Mouse (Mus musculus) CH12.LX (cell line): ENCODE measurements at regions not wholly inside any gene's neighbourhood (a gene's known extent, or its start where the extent isn't known, plus 50 kb on each side); places are given as distances from the start of the nearest gene placed in this dataset.

Source experiments
- DNase-seq: peaks from one replicate; pipeline ENCODE4 v3.0.0-alpha.2; 2013; ENCODE audit errors: extremely low read depth
- H3K27ac ChIP-seq: 2 replicates; pipeline ENCODE4 v1.5.1; 2012; ENCODE audit warnings: low read depth, mild to moderate bottlenecking, control low read depth, moderate library complexity; ENCODE audit not compliant: insufficient read depth
- H3K27me3 ChIP-seq: replicated peaks from 2 replicates; pipeline ENCODE3; 2012; ENCODE audit warnings: inconsistent platforms
- H3K36me3 ChIP-seq, 2 experiments: replicated peaks in 1 of 2; 2 replicates each; pipeline versions ENCODE3 to v1.6.1; 2012; ENCODE audit warnings: inconsistent platforms in 1 of 2, low read length in 1 of 2, mild to moderate bottlenecking in 1 of 2, mixed read lengths in 1 of 2, moderate library complexity in 1 of 2; ENCODE audit not compliant: control insufficient read depth in 1 of 2, insufficient read depth in 1 of 2
- H3K4me1 ChIP-seq, 2 experiments: 2 replicates each; pipeline ENCODE4 v1.6.1; 2012; ENCODE audit warnings: inconsistent platforms in 1 of 2, moderate library complexity in 1 of 2; ENCODE audit not compliant: insufficient read depth in 2 of 2, control insufficient read depth in 1 of 2
- H3K4me2 ChIP-seq: 2 replicates; pipeline ENCODE4 v1.6.1; 2012; ENCODE audit warnings: low read depth, mild to moderate bottlenecking, control low read depth; ENCODE audit not compliant: poor library complexity, insufficient read depth, severe bottlenecking
- H3K4me3 ChIP-seq, 3 experiments: fragments of 150-350 bp in 1 of 3; sonication (generic) in 1 of 3; replicated peaks in 1 of 3; 2 replicates each; pipeline versions ENCODE3 to v1.5.1; 2011 to 2012; ENCODE audit warnings: low read depth in 2 of 3, low read length in 2 of 3, mild to moderate bottlenecking in 2 of 3, moderate library complexity in 2 of 3, control low read depth in 1 of 3, improper control_type of control experiment in 1 of 3, inconsistent platforms in 1 of 3, mixed read lengths in 1 of 3; ENCODE audit not compliant: poor library complexity in 1 of 3
- H3K79me2 ChIP-seq: replicated peaks from 2 replicates; pipeline ENCODE4 v1.6.1; 2012; ENCODE audit warnings: mild to moderate bottlenecking, moderate library complexity; ENCODE audit not compliant: control insufficient read depth, poor library complexity, insufficient read depth, severe bottlenecking; ENCODE audit errors: extremely low read depth
- H3K9ac ChIP-seq: 2 replicates; pipeline ENCODE4 v1.6.1; 2012; ENCODE audit warnings: low read depth, mild to moderate bottlenecking, control low read depth, moderate library complexity; ENCODE audit not compliant: insufficient read depth
- H3K9me3 ChIP-seq: replicated peaks from 2 replicates; pipeline ENCODE3; 2012; ENCODE audit warnings: low read length, inconsistent platforms, mixed read lengths
- BHLHE40 ChIP-seq: IDR thresholded peaks from 2 replicates; pipeline ENCODE4 v1.6.1; 2011; ENCODE audit warnings: mild to moderate bottlenecking, low read depth, low read length, improper control_type of control experiment
- E2F4 ChIP-seq: IDR thresholded peaks from 2 replicates; pipeline ENCODE4 v1.6.1; 2011; ENCODE audit warnings: low read depth, low read length, improper control_type of control experiment; ENCODE audit not compliant: insufficient replicate concordance
- EP300 ChIP-seq: IDR thresholded peaks from 2 replicates; pipeline ENCODE4 v1.6.1; 2011; ENCODE audit warnings: low read length, improper control_type of control experiment
- GABPA ChIP-seq: IDR thresholded peaks from 2 replicates; pipeline ENCODE4 v1.6.1; 2012; ENCODE audit warnings: low read depth, low read length, improper control_type of control experiment, inconsistent platforms; ENCODE audit not compliant: insufficient replicate concordance
- IRF4 ChIP-seq: IDR thresholded peaks from 2 replicates; pipeline ENCODE4 v1.6.1; 2014; ENCODE audit warnings: low read depth, mild to moderate bottlenecking, inconsistent platforms, low read length, improper control_type of control experiment
- JUN ChIP-seq: IDR thresholded peaks from 2 replicates; pipeline ENCODE4 v1.6.1; 2011; ENCODE audit warnings: low read depth, mild to moderate bottlenecking, low read length, improper control_type of control experiment, moderate library complexity; ENCODE audit not compliant: insufficient read depth
- JUND ChIP-seq: conservative IDR thresholded peaks from 2 replicates; pipeline ENCODE4 v1.6.1; 2011; ENCODE audit warnings: low read depth, low read length, improper control_type of control experiment
- KAT2A ChIP-seq: IDR thresholded peaks from 2 replicates; pipeline ENCODE4 v1.6.1; 2012; ENCODE audit warnings: low read length, improper control_type of control experiment, inconsistent platforms; ENCODE audit not compliant: insufficient replicate concordance
- MAX ChIP-seq: IDR thresholded peaks from 2 replicates; pipeline ENCODE4 v1.6.1; 2011; ENCODE audit warnings: low read length, improper control_type of control experiment
- MEF2A ChIP-seq: IDR thresholded peaks from 2 replicates; pipeline ENCODE4 v1.6.1; 2014; ENCODE audit warnings: low read depth, mild to moderate bottlenecking, inconsistent platforms, low read length, improper control_type of control experiment, borderline replicate concordance
- MXI1 ChIP-seq: IDR thresholded peaks from 2 replicates; pipeline ENCODE4 v1.6.1; 2011; ENCODE audit warnings: mild to moderate bottlenecking, low read depth, low read length, improper control_type of control experiment
- PAX5 ChIP-seq: IDR thresholded peaks from 2 replicates; pipeline ENCODE4 v1.6.1; 2012; ENCODE audit warnings: low read length, inconsistent platforms, mixed read lengths
- POLR2A ChIP-seq: IDR thresholded peaks from 2 replicates; pipeline ENCODE4 v1.6.1; 2011; ENCODE audit warnings: low read depth, mild to moderate bottlenecking, improper control_type of control experiment, low read length
- RCOR1 ChIP-seq: conservative IDR thresholded peaks from 2 replicates; pipeline ENCODE4 v1.6.1; 2012; ENCODE audit warnings: low read depth, mild to moderate bottlenecking, inconsistent platforms, low read length, improper control_type of control experiment
- SIN3A ChIP-seq: IDR thresholded peaks from 2 replicates; pipeline ENCODE4 v1.6.1; 2012; ENCODE audit warnings: low read length, improper control_type of control experiment, inconsistent platforms
- UBTF ChIP-seq: IDR thresholded peaks from 2 replicates; pipeline ENCODE4 v1.6.1; 2012; ENCODE audit warnings: low read depth, mild to moderate bottlenecking, inconsistent platforms, low read length, improper control_type of control experiment, moderate library complexity
- ZMIZ1 ChIP-seq: IDR thresholded peaks from 2 replicates; pipeline ENCODE4 v1.6.1; 2012; ENCODE audit warnings: low read depth, mild to moderate bottlenecking, inconsistent platforms, low read length, improper control_type of control experiment
- ZNF384 ChIP-seq: IDR thresholded peaks from 2 replicates; pipeline ENCODE4 v1.6.1; 2012; ENCODE audit warnings: low read depth, low read length, improper control_type of control experiment, inconsistent platforms
- dilution Hi-C: fragments of 300-500 bp; cut with MboI; formaldehyde crosslinking; loops from 2 replicates; pipeline ENCODE4 v1.14.3; 2020; ENCODE audit warnings: low sequenced_read_pairs; ENCODE audit not compliant: extremely low pct_unique_long_range_greater_than_20kb, extremely low pct_ligation_motif_present
- in situ Hi-C: fragments of 300-500 bp; cut with MboI; formaldehyde crosslinking; loops from 3 replicates; pipeline ENCODE4 v1.14.3; 2019; ENCODE audit warnings: low sequenced_read_pairs, low pct_ligation_motif_present, low pct_unique_long_range_greater_than_20kb, mixed read lengths

DNA sequence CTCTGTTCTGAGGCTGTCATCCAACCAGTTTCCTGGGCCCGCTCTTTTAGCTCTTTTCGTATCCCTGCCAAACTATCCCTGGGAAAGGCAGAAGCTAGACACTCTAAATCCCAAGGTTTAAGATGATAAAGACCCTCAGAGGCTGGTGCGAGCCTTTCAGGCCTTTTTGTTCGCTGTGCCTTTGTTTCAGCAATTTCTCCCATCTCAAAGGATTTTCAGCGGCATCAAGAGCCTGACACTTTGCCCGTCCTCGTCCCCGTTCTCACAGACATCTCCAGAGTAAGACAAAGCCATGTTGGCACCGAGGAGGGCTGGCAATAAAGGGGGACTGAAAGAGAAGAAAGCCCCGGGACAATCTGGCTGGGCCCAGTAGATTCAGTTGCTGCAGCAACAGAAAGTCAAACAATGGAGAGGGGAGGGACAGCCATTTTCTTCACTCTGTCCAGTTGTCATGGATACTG lies 190.2 kb upstream of the Rgma start:
- DNase-seq, result no peak
- Histone ChIP-seq H3K36me3 (no peaks in the 10 kb centered on the region), H3K4me1 (no peaks in the 10 kb centered on the region), H3K4me3 (no peak overlapping the region), H3K4me2 (no peak overlapping the region), H3K9ac (no peak overlapping the region), H3K9me3 (peaks cover 2% of the 10 kb centered on the region), H3K79me2 (no peaks in the 10 kb centered on the region), H3K27ac (no peak overlapping the region), H3K27me3 (no peaks in the 10 kb centered on the region)
- dilution Hi-C loops (no loop called here), in situ Hi-C loops (no loop called here)
- TF ChIP-seq IRF4, result no peak
- TF ChIP-seq JUND, result no peak
- no peak for TF ChIP-seq UBTF
- no peak for TF ChIP-seq MEF2A
- no peak for TF ChIP-seq EP300
- no peak for TF ChIP-seq GABPA
- TF ChIP-seq POLR2A, result no peak
- TF ChIP-seq E2F4, result no peak
- TF ChIP-seq SIN3A, result no peak

DNA sequence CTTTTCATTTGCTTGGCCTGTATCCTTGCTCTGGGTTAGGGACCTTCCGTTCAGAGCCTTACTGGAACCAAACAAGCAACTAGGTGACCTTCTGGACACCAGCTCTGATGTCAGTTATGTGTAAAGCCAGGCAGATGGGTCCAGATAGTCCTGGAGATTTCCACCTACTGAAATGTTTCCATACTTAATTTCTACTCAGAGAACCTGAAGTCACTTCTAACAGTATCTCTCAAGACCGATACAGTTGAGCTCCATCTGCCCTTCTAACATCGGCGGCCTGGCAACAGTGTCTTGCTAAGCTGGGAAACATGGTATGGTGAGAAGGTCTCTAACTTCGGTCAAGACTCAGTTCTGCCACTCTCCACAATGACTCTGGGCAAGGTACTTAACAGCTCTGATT lies 189.7 kb upstream of the Rgma start:
- Histone ChIP-seq H3K79me2 (no peaks in the 10 kb centered on the region), H3K4me2 (no peak overlapping the region), H3K4me3 (no peak overlapping the region), H3K27me3 (no peaks in the 10 kb centered on the region), H3K4me1 (no peaks in the 10 kb centered on the region), H3K9ac (no peak overlapping the region), H3K9me3 (peaks cover 2% of the 10 kb centered on the region), H3K36me3 (no peaks in the 10 kb centered on the region), H3K27ac (no peak overlapping the region)
- dilution Hi-C loops, result no loop called here
- TF ChIP-seq IRF4 (no peak), PAX5 (no peak), ZMIZ1 (no peak), KAT2A (no peak), JUN (no peak), UBTF (no peak)
- no peak for DNase-seq
- in situ Hi-C loops, result no loop called here

DNA sequence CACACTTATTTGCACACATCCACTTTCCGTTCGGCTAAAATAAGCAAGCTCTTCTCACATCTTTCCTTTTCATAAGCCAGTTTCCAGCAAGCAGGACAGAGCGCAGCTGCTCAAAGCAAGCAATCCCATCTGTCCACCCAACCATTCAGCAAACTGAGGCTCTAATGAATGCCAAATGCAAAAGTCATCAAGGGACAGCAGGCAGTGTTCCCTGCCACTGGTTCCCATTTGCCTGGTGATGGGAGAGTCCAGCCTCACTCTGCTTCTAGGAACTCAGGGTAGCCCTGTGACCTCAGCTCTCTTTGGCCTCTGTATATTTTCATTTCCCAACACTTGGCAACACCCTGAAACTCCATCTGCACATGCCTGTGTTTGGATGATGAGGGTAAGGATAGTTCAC lies 188.8 kb upstream of the Rgma start:
- Histone ChIP-seq H3K27me3 (no peaks in the 10 kb centered on the region), H3K79me2 (no peaks in the 10 kb centered on the region), H3K9me3 (peaks cover 2% of the 10 kb centered on the region), H3K36me3 (no peaks in the 10 kb centered on the region), H3K4me1 (no peaks in the 10 kb centered on the region), H3K4me2 (no peak overlapping the region), H3K9ac (no peak overlapping the region), H3K4me3 (no peak overlapping the region), H3K27ac (no peak overlapping the region)
- dilution Hi-C loops (no loop called here), in situ Hi-C loops (no loop called here)
- DNase-seq, result no peak
- TF ChIP-seq MAX (no peak), ZNF384 (no peak), RCOR1 (no peak), BHLHE40 (no peak), MXI1 (no peak)
- TF ChIP-seq, all 38 proteins: peak for 0
